Mouse (Mus musculus): ENCODE measurements around the gene Eml2.
"Not testable (repeated sequence)": the region's sequence is repeated elsewhere in the genome, so short reads cannot be mapped to it uniquely, and the experiment has no call there.

DNA sequence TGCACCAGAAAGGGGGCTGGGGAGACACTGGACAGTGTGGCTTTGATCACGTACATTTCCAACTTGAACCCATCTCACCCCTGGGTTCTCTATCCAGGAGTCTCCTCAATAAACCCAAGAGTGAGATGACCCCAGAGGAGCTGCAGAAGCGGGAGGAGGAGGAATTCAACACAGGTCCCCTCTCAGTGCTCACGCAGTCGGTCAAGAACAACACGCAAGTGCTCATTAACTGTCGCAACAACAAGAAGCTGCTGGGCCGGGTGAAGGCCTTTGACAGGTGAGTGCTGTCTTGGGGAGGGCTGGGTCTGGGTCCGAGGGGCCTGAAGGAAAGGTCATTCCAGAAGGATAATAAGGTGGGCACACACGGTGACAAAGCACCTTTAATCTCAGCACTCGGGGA, 25.1 kb upstream of the Eml2 start:
- TF ChIP-seq CTCF, EP300 (IDR thresholded peaks at IDR 0.05): not testable (repeated sequence)
